Mouse (Mus musculus): Measurements from ENCODE around the gene Rps21.

The Rps21 gene

DNA sequence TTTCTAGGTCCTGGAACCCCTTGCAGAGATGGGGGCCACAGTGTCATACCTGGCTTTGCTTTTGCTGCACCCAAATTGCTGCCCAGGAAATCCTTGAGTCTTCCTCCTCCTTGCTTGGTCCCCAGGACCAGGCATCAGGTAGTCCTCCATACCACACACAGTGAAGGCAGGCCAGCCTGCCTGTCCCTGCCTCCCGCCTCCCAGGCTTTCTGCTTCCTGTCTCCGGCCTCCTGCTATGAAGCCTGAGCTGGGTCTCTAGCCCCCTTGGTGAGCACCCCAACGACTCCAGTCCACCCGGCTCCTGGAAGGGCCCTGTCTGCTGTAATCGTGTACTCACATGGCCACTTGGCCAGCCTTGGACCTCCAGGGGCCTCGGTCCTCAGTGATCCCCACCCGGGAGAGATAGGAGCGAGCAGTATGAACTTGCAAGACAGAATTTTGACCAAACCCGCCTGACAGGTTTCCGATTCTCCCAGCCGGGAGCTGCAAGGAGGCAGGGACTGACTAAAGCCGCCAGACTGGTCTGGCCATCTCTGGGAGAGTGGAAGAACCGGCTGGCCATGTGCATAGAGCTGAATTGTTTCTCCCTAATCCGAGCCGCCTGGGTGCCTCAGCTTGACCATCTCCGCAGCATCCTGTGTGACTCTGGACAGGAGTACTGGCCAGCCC lies 32.4 kb downstream of the Rps21 start, which contains the start of gene Rbbp8nl:
Gene Rbbp8nl, minus strand, starts transcription at position 440 of the 669 bp plus-strand sequence.
- no peak for DNase-seq (ENCODE audit: low spot score in 2 of 2)

DNA sequence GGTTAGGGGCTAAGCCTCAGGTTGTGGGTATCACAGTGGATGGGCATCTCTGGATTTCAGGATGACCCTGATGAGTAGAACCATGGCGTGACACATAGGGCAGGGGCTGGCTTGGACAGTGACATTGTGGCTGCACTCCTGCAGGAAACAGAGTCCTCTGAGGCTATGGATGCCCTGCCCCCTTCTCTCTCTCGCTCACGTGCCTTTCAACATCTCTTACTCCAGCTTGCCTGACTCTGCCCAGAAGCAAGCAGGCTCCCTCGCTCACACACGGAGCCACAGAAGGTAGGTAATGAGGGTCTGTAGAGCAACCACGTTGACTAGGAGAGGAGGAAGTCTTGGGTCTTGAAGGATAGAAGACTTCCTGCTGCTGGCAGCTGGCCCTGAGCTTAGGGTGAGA lies 33.3 kb downstream of the Rps21 start:
- DNase-seq (ENCODE audit: low spot score in 2 of 2), result no peak

DNA sequence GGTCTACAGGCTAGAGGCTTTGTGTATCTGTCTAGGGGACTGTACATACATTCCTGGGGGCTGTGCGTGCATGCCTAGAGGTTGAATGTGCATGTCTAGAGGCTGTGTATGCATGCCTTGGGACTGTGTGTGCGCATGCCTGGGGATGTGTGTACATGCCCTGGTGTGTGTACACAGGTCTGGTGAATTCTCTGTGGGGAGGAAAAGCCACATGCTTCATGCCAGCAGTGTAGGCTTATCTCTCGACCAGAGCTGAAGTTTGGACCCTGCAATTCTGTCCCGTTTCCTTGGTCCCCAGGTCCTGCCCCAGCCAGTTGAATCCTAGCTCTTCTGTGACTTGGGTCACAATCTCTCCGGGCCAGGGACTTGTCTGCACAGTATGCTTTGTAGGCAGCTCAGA lies 34.4 kb downstream of the Rps21 start:
- no peak for DNase-seq (ENCODE audit: low spot score in 2 of 2)

DNA sequence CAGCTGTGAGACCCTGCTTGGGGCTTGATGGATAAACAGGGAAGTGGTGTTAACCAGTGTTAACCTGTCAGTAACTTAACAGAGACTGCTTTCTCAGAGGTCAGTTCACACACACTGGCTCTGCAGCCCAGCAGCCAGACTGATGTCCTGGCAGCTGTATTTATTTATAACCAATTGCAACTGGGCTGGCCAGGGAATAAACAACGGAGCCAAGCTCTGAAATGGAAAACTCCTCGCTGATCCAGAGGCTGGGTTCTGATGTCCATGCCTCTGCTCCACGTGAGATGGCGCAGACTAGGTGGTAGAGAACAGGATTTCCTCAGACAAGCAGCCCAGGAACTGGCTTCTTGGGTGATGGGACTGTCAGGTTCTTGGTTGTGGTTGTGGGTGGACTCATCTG lies 34.8 kb downstream of the Rps21 start:
- no peak for DNase-seq (ENCODE audit: low spot score in 2 of 2)

DNA sequence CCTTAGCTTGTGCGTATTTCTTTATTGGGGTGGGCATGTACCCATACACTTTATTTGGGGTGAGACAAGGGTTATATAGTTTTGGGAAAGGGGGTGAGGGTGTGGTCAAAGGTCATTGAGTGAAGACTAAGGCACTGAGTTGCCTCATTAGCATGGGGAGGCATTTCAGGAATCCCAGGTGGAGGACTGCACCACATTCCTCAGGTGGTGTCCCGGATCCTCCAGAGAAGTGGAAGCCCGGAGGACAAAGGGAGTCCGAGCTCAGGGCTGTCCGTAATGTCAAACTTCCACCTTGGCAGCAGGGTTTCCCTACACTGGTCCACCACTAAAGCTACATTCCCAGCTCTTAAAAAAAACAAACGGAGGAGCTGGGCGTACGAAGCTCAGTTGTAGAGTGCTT lies 35.7 kb downstream of the Rps21 start:
- no peak for DNase-seq (ENCODE audit: low spot score in 2 of 2)

DNA sequence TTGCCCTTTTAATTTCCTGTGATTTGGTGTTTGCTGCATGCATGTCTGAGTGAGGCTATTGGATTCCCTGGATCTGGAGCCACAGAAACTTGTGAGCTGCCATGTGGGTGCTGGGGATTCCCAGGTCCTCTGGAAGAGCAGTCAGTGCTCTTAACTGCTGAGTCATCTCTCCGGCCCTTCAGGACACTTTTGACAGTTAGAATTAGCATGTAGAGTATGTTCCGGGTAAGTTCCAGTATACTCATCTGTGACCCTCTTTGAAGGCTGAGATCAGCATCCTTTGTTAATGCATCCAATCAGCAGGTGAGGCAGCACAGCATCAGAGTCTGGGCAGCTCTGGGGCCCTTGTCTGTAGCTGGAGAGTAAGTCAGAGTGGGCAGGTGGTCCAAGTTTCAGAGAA lies 43.1 kb downstream of the Rps21 start:
- no peak for DNase-seq (ENCODE audit: low spot score in 2 of 2)

DNA sequence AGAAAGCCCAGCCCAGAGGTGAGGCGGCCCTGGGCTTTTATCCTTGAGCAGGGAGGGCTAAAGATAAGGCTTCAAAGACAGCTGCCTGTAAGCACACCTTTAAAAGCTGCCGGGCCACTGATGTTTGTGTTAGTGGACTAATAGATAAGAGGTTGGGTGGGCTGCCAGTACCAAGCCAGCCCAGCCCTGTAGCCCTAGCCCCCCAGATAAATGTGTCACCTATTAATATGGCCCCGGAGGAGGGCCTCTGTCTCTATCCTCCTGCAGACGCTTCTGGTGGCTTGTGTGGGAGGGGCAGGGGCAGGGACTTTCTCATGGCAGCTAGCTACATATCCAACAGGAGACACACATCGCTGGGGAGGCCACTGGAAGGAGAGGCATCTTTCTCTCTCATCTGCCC lies 43.6 kb downstream of the Rps21 start:
- no peak for DNase-seq (ENCODE audit: low spot score in 2 of 2)

DNA sequence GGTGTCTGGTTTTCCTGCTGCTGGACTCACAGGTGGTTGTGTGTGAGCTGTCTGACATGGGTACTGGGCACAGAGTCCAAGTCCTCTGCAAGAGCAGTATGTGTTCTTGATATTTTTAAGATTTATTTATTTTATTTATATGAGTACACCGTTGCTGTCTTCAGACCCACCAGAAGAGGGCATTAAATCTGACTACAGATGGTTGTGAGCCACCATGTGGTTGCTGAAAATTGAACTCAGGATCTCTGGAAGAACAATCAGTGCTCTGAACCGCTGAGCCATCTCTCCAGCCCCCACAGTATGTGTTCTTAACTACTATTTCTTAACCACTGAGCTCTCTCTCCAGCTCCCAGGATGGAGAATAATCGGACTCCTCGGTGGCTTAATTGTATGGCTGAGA lies 45.0 kb downstream of the Rps21 start:
- DNase-seq (ENCODE audit: low spot score in 2 of 2), result no peak

DNA sequence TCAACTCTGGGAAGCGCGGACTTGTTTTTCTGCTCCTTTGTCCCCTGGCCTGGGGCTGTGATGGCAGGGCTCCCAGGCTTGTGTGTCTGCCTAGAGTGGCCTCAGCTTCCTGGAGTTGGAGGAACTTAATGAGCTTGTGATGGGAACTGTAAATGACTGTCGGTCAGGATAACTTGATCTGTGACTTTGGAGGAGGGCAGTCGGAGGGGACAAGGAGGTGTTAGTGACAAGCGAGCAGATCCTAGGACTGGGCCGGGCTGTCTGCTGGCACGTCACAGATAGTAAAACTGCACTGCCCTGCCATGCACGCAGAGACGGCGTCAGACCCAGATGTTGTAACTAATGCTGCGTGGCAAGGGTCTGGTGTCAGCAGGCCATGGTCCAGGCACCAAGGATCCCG lies 46.3 kb downstream of the Rps21 start:
- no peak for DNase-seq (ENCODE audit: low spot score in 2 of 2)

DNA sequence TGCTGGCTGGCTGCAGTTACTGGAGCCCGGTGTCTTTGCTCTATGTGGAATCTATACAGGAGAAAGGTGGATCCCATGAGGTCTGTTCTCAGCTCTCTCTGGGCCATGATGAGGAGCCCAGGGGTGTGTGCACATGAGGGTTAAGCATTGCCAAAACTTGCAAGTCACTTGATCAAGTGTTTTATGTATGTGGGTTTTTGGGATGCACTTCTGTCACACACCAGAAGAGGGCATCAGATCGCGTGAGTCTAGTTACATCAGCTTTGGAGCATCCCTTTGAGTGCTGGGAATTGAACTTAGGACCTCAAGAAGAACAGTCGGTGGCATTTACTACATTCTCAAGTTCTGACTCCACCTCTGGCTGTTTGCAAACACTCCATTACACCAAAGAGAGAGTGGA lies 47.4 kb downstream of the Rps21 start:
- no peak for DNase-seq (ENCODE audit: low spot score in 2 of 2)

DNA sequence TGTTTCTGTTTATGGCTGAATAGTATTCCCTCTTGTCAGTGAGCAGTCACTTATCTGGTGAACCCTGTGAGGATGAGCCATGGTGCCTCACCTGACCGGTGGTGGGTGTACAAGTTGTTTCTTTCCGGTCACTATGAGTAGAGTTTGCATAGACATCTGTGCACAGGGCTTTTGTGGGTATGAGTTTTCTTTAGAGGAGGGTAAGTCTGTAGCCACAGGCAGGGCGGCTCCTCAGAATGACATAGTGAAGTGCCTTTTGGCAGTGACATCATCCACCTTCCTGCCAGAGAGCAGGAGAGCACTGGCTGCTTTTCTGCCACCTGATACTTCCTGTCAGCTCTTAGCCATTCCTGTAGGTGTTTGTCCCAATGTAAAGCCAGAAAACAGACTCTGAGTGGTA lies 48.3 kb downstream of the Rps21 start:
- no peak for DNase-seq (ENCODE audit: low spot score in 2 of 2)

DNA sequence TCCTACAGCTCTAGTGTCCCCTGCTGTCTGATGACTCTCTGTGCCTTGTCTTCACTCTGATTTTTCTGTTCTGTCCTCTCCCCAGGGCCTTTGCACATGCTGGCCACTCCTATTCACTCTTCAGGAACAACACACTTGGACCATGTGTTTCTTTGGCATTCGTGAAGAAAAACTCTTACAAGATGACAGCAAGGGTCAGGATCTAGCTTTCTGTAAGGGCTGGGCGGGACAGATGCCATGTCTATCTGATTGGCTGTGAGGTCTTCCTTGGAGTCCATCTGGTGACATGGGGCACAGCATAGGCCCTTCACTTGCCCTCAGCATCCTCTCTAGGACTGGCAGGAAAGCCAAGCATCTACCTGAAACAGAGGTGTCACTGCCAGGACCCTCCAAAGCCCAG lies 48.8 kb downstream of the Rps21 start:
- DNase-seq (ENCODE audit: low spot score in 2 of 2), result no peak

DNA sequence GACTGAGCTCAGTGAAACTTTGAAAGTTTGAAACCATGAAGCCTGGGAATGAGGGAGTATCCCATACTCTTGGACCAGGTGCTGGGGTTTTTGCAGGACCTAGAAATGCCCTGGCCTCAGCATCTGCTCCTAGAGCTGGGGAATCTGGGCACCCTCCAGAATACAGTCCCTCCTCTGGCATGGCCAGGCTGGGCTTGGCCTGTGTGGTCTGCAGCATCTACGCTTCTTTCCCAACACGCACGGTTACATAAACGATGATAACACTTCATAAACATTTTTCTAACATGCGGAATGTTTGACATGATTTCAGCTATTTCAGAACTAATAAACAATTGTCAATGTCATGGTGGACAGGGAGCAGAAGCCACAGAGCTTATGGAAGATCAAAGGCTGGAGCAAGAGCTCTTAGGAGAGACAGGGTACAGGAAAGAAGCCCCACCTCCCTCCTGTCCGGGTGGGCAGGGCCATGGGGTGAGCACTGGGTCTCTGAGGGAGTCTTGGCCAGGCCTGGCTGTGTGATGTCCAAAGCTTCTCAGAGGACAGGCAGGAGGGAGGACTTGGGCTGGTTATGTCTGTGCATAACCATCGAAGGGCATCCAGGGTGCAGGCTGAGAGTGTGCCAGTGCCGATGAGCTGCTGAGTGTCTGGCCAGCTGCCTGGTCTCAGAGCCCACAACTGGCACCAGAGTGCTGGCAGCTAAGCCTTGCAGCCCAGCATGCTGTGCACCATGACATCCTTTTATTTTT lies 49.4 kb downstream of the Rps21 start:
- DNase-seq (ENCODE audit: low spot score in 2 of 2), result no peak

DNA sequence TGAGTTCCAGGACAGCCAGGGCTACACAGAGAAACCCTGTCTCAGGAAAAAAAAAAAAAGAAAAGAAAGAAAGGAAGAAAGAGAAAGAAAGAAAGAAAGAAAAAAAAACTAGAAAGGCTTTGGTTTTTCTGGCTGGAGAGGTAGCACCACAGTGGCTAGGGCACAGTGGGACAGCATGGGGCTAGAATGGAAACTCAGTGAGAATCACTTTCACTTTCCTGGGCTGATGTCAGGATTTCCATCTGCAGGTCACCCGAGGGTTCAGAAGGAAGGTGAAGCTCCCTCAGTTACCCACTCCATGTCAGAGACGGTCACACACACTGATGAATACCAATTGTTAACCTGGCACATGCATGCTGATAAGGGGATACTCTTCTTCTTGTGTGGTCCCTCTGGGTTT lies 50.5 kb downstream of the Rps21 start:
- DNase-seq (ENCODE audit: low spot score in 2 of 2), result no peak
